In the genomic region with DNA sequence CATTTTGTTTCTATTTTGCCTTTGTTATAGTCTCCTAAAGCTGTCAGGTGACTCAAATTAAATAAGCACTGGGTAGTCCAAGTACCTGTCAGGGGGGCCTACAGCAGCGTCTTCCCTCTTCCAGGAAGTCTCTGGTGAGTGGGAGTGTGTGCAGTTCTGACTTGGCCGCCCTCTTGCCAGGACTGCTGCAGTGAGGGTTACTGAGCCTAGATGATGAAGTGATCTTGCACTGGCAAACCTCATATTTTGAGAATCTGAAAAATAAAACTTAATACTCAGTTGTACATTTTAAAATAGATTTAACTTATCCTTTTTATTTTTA, we compare ENCODE assay signal across 19 mouse cellular contexts.
DNase-seq lines count a peak whose midpoint lies in the region; ATAC-seq lines count a peak whose summit lies in the region.
"Had no signal": no experiment of that assay in that cellular context is flagged by ENCODE, and none has a peak within 500 bp of the region (broad histone marks: within the 10 kb centered on the region; RNA-seq: fewer than 3 reads in every experiment).

No protein-coding gene starts in this region.

- H3K4me1 ChIP-seq in hindbrain, embryonic 13.5 days (replicated peaks) = peaks cover 76% of the 10 kb centered on the region
- 0 out of 2 replicates have a peak, but pooled peaks cover 5% of the 10 kb centered on the region for H3K4me1 ChIP-seq in hindbrain, embryonic 11.5 days (replicated peaks; ENCODE audit: control insufficient read depth, insufficient read depth, low read length)
- H3K4me1 ChIP-seq in liver, embryonic 13.5 days (replicated peaks) = peaks cover 97% of the 10 kb centered on the region
- H3K4me1 ChIP-seq in forebrain, embryonic 11.5 days (replicated peaks; ENCODE audit: control insufficient read depth, insufficient read depth, low read length) = peaks cover 6% of the 10 kb centered on the region

- no peak overlapping the region for H3K9ac ChIP-seq in hindbrain, embryonic 13.5 days
- H3K9ac ChIP-seq in hindbrain, embryonic 11.5 days (ENCODE audit: low read depth, low read length) = no peak overlapping the region
- peak overlapping the region; percentile 61 for H3K9ac ChIP-seq in liver, embryonic 13.5 days
- H3K9ac ChIP-seq in forebrain, embryonic 11.5 days (ENCODE audit: low read length) = no peak overlapping the region
- H3K9ac ChIP-seq: limb, embryonic 15.5 days; neural tube, embryonic 13.5 days had no signal

- H3K27ac ChIP-seq in hindbrain, embryonic 13.5 days = peak overlapping the region; percentile 8; the same call in 1 of the 2 replicates
- H3K27ac ChIP-seq in hindbrain, embryonic 11.5 days (ENCODE audit: low read depth, low read length) = no peak overlapping the region
- peak overlapping the region; percentile 56; the same call in 1 of the 2 replicates for H3K27ac ChIP-seq in liver, embryonic 13.5 days
- H3K27ac ChIP-seq in forebrain, embryonic 11.5 days (ENCODE audit: low read depth, low read length) = no peak overlapping the region
- H3K27ac ChIP-seq: heart, embryonic 10.5 days; limb, embryonic 15.5 days; macrophage had no signal

- no peaks in the 10 kb centered on the region for H3K27me3 ChIP-seq in hindbrain, embryonic 13.5 days
- no peaks in the 10 kb centered on the region for H3K27me3 ChIP-seq in hindbrain, embryonic 11.5 days (ENCODE audit: control insufficient read depth, insufficient read depth, low read length)
- H3K27me3 ChIP-seq in liver, embryonic 13.5 days = no peaks in the 10 kb centered on the region
- H3K27me3 ChIP-seq in forebrain, embryonic 11.5 days (ENCODE audit: control insufficient read depth, insufficient read depth, low read length) = no peaks in the 10 kb centered on the region
- H3K27me3 ChIP-seq: limb, embryonic 15.5 days; neural tube, embryonic 13.5 days had no signal

- 88% methylated on average over 2 of the region's 2 CpGs for WGBS in hindbrain, embryonic 13.5 days
- WGBS in hindbrain, embryonic 11.5 days = 90% methylated on average over 2 of the region's 2 CpGs
- 45% methylated on average over 2 of the region's 2 CpGs for WGBS in liver, embryonic 13.5 days (ENCODE audit: insufficient replicate concordance)
- WGBS in forebrain, embryonic 11.5 days = 91% methylated on average over 2 of the region's 2 CpGs

- DNase-seq in hindbrain, embryonic 11.5 days (ENCODE audit: low spot score) = no peak
- peak; percentile 45 for DNase-seq in CD4-positive, CD25-positive, alpha-beta regulatory T cell, adult 2 months (ENCODE audit: low read depth, low spot score)
- peak; percentile 40 for DNase-seq in c-Kit-positive CD71-positive TER-119-negative erythroid progenitor cells, embryonic 14.5 days (ENCODE audit: low read depth)
- no peak for DNase-seq in liver, embryonic 13.5 days
- DNase-seq in forebrain, embryonic 11.5 days (ENCODE audit: low spot score) = no peak
- no peak for DNase-seq in lung, postnatal 25 days (ENCODE audit: low spot score)
- DNase-seq in cerebellum, adult 11-12 months = no peak
- DNase-seq: cerebellum, adult 18-20 months; gastrocnemius, postnatal 25 days; kidney, adult 18-20 months; kidney, postnatal 36 days; thymus, adult 2 months had no signal

- no peaks in the 10 kb centered on the region for H3K36me3 ChIP-seq in hindbrain, embryonic 13.5 days
- no peaks in the 10 kb centered on the region for H3K36me3 ChIP-seq in hindbrain, embryonic 11.5 days (ENCODE audit: control insufficient read depth, insufficient read depth, low read length)
- no peaks in the 10 kb centered on the region for H3K36me3 ChIP-seq in liver, embryonic 13.5 days
- H3K36me3 ChIP-seq in forebrain, embryonic 11.5 days (ENCODE audit: control insufficient read depth, insufficient read depth, low read length) = no peaks in the 10 kb centered on the region
- H3K36me3 ChIP-seq: limb, embryonic 15.5 days; neural tube, embryonic 13.5 days had no signal

- no peak for ATAC-seq in hindbrain, embryonic 13.5 days (ENCODE audit: low FRiP score)
- no peak for ATAC-seq in hindbrain, embryonic 11.5 days (ENCODE audit: low FRiP score)
- ATAC-seq in liver, embryonic 13.5 days (ENCODE audit: low read depth) = no peak
- no peak for ATAC-seq in forebrain, embryonic 11.5 days (replicated peaks; ENCODE audit: low FRiP score)
- ATAC-seq: hindbrain, embryonic 16.5 days had no signal

- no peaks in the 10 kb centered on the region for H3K9me3 ChIP-seq in hindbrain, embryonic 13.5 days
- H3K9me3 ChIP-seq in hindbrain, embryonic 11.5 days (ENCODE audit: control insufficient read depth, low read length) = no peaks in the 10 kb centered on the region
- H3K9me3 ChIP-seq in liver, embryonic 13.5 days (replicated peaks) = no peaks in the 10 kb centered on the region
- no peaks in the 10 kb centered on the region for H3K9me3 ChIP-seq in forebrain, embryonic 11.5 days (ENCODE audit: control insufficient read depth, low read length)
- H3K9me3 ChIP-seq: heart, embryonic 10.5 days; limb, embryonic 15.5 days; neural tube, embryonic 13.5 days had no signal

- H3K4me3 ChIP-seq in hindbrain, embryonic 13.5 days = no peak overlapping the region
- H3K4me3 ChIP-seq in hindbrain, embryonic 11.5 days (ENCODE audit: low read depth, low read length) = no peak overlapping the region
- peak overlapping the region; percentile 47 for H3K4me3 ChIP-seq in liver, embryonic 13.5 days (replicated peaks)
- H3K4me3 ChIP-seq in forebrain, embryonic 11.5 days (ENCODE audit: low read depth, low read length) = no peak overlapping the region
- H3K4me3 ChIP-seq: heart, embryonic 10.5 days; limb, embryonic 15.5 days; neural tube, embryonic 13.5 days had no signal

- H3K4me2 ChIP-seq in hindbrain, embryonic 13.5 days = no peak overlapping the region
- H3K4me2 ChIP-seq in hindbrain, embryonic 11.5 days (replicated peaks; ENCODE audit: low read depth, low read length) = no peak overlapping the region
- peak overlapping the region; percentile 66 for H3K4me2 ChIP-seq in liver, embryonic 13.5 days
- H3K4me2 ChIP-seq in forebrain, embryonic 11.5 days (ENCODE audit: low read depth, low read length, severe bottlenecking) = no peak overlapping the region
- H3K4me2 ChIP-seq: limb, embryonic 15.5 days; midbrain, embryonic 11.5 days; neural tube, embryonic 13.5 days had no signal

Comparison
In these comparisons a context has a peak if more than half of its experiments do, and no peak if none do; other contexts are left out.
1. H3K27ac ChIP-seq: peak in hindbrain, embryonic 13.5 days (single experiment) and liver, embryonic 13.5 days (single experiment); none in hindbrain, embryonic 11.5 days (single experiment) and forebrain, embryonic 11.5 days (single experiment).
2. DNase-seq: peak in CD4-positive, CD25-positive, alpha-beta regulatory T cell, adult 2 months (single experiment) and c-Kit-positive CD71-positive TER-119-negative erythroid progenitor cells, embryonic 14.5 days (single experiment); none in hindbrain, embryonic 11.5 days (single experiment), liver, embryonic 13.5 days (single experiment), forebrain, embryonic 11.5 days (single experiment), lung, postnatal 25 days (single experiment) and cerebellum, adult 11-12 months (single experiment).